Mouse (Mus musculus) kidney, postnatal 10 days (tissue): ENCODE measurements around the gene Trnp1.

Experiments
- DNase-seq: peaks from one replicate; pipeline ENCODE4 v3.0.0; 2021; ENCODE audit warnings: mixed read lengths

Gene Trnp1

DNA sequence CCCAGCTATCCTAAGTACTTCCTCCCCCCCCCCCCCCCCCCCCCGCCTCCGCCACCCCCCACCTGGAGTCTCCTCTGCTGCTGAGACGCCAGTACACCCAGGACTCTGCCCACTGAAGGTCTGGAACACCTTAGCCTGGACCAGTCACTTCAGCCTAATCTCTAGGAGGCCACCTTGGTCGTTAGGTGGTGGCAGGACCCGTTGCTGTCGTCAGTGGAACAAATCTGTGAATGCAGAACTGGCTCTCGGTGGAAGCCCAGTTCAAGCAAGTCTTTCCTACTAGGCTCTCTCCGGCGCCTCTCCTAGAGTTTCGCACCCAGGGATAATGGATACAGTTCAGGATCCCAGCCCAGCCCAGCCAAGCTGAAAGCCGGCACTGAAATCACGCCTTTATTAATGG lies 4.5 kb downstream of the Trnp1 start:
- peak; percentile 34 for DNase-seq

GRCm38 (mm10) chr4:133491800-133492199 lies 6.5 kb downstream of the Trnp1 start:
- no peak for DNase-seq

DNA sequence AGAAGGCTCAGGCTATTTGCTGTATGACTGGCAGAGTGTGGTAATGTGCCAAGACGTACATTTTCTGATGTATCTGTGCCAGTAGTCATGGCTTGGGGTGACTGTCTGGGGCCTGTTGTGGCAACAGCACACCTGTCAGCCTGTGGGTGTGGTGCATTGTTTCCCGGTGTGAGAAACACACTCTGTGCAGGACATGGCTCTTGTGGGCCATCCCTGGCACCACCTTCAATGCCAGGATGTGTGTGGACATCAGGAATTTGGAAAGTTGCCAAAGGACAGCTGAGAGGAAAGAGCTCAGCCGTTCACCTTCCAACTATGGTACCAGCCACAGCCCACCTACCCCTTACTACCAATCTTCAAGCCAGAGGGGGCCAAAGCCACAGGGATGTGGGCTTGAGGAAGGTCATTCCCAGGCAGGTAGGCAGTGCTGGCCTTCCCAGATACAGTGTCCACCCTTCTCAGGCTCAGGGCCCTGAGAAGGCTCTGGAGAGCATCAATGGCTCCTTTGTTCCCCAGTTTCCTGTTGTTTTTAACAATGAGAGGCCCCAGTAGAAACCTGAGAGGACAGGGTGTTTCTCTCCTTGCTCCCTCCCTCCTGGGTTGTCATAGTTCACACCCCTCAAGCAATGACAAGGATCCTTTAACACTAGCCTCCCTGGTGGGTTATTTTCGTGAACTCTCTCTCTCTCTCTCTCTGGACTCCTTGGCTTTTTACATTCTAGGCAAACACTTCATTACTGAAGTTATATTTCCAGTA lies 8.7 kb downstream of the Trnp1 start:
- no peak for DNase-seq

DNA sequence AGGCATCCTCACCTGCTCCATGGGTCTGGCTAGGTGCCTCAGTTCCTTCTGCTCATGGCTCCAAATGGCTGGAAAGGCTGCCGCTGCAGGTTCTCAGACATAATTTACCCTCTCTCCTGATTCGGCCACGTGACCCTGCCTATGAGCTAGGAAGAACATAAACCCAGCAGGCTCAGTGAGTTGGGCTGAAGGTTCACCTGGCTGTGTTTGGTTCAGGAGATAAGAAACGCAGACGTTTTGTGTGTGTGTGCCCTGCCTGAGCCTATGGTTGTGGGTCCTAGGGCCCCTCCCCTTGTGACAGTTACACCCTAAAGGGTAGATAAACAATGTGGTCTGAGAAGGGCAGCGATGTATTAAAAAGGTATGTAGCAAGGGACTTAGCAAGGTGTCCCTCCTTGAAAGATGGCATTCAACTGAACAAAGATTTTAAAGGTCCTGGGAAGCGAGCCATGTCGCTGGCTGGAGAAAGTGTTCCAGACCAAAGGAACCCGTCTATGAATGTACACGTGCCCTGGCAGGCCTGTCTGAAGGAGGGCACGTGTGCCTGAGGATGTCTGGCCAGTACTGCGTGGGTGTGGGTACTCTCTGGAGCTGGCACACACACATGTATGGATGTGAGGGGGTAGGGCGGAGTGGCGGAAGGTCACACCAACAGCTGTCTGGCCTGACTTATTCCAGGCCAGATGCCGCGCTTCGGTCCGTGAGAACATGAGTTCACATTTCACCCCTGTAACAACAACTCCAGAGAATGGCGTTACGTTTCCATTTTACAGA lies 9.5 kb downstream of the Trnp1 start:
- DNase-seq: no peak

- no peak for DNase-seq
Measured at GRCm38 (mm10) chr4:133486673-133487357, 11.5 kb downstream of the Trnp1 start.

DNA sequence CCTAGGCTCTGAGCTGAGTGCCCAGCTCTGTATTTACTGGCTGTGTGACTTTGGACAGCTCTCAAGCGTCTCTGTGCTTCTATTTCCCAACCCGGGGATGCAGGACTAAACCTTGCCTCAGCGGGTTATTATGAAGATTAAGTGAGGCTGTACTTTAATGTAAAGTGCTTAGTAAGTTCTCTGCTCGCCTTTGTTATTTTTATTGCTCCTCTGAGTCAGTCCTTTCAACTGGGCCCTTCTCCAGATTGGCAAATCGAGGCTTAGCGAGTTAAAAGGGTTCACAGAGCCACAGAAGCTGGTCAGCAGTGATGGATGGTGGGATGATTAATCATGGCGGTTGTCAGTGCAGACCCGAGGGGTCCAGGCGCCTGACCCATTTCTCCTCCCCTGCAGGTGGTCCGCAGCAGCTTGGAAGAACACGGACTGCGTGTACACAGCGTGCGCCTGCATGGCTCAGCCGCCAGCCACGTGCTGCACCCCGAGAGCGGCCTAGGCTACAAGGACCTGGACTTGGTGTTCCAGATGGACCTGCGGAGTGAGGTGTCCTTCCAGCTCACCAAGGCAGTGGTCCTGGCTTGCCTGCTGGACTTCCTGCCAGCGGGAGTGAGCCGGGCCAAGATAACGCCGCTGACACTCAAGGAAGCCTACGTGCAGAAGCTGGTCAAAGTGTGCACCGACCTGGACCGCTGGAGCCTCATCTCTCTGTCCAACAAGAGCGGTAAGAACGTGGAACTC lies 12.5 kb downstream of the Trnp1 start:
- DNase-seq: no peak

- DNase-seq: peak; percentile 81
Measured at GRCm38 (mm10) chr4:133484266-133485025, 13.9 kb downstream of the Trnp1 start.

DNA sequence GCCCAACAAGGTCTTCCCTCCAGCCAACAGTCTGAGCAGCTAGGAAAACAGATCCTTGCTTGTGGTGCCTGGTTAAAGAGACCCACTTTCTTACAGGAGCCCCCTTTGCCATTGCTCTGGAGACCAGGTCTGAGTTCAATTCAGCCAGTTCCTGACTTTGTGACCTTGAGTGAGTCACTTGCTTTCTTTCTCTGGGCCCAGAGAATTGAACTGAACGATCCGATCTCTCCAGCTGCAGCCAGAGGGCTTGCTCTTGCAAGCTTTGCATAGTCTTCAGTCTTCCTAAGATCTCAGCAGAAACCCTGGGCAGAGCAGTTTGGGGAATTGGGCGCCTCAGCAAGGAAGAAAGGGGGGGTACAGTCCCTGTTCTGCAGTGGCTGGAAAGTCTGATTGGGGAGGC lies 15.9 kb downstream of the Trnp1 start:
- no peak for DNase-seq

- no peak for DNase-seq
Measured at GRCm38 (mm10) chr4:133481488-133481887, 16.9 kb downstream of the Trnp1 start.

GRCm38 (mm10) chr4:133480754-133481153 lies 17.6 kb downstream of the Trnp1 start:
- no peak for DNase-seq

DNA sequence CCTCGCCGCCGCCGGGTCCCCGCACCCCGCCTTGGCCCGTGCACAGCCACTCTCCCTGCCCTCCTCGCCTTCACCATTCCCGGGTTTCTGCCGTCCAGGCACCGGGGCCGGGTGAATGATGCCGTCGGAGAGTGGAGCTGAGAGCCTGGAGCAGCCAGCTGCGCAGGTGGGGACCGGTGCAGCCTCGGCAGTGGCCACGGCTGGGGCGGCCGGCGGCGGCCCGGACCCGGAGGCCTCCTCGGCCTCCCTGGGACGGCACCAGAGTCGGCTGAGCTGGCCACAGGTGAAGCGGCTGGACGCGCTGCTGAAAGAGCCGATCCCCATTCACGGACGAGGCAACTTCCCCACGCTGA lies 18.2 kb downstream of the Trnp1 start:
- no peak for DNase-seq

GRCm38 (mm10) chr4:133479458-133480184 lies 18.7 kb downstream of the Trnp1 start, which contains the start of gene Tent5b:
Tent5b (plus strand) TSS chr4:133480132.
- DNase-seq: peak; percentile 100

GRCm38 (mm10) chr4:133473833-133474232 lies 24.5 kb downstream of the Trnp1 start:
- no peak for DNase-seq

DNA sequence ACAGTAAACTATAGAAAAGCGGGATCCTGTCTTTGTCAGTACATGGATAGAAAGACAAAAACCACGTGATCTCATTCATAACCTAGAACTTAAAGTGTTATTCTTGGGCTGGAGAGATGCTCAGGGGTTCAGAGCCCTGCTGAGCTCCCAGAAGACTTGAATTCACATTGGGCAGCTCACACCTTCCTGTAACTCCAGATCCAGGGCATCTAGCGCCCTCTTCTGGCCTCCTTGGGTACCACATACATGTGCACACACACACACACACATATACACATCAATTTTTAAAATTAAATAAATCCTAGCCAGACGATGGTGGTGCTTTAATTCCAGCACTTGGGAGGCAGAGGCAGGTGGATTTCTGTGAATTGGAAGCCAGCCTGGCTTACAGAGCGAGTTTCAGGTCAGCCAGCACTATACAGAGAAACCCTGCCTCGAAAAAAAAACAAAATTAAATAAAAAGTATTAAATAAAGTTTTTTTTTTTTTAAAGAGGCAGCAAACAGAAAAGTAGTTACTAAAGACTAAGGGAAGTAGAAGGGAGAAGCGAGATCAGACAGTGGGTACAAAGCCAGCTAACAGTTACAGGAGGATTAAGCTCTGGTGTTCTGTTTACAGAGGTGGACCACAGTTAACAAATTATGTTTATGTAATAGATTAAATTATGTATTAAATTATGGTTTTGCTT lies 27.1 kb downstream of the Trnp1 start:
- no peak for DNase-seq

DNA sequence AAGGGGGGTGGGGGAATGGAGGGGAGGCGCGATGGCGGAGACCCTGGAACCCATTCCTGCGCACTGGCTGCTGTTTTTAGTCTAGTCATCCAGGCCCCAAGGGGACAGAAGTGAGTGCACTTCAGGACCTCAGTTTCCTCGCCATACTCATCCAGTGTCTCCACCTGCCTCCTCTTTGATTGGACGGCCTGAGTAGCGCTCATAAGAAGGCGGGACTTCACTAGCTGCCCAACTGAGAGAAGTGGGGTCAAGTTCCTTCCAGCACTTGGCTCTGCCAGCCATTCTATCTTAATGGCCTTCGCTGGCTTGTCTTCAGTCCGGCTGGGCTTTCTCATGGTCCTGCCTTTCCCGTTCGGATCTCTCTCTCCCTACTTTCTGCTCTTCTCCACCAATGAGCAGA lies 29.2 kb downstream of the Trnp1 start:
- DNase-seq: no peak

DNA sequence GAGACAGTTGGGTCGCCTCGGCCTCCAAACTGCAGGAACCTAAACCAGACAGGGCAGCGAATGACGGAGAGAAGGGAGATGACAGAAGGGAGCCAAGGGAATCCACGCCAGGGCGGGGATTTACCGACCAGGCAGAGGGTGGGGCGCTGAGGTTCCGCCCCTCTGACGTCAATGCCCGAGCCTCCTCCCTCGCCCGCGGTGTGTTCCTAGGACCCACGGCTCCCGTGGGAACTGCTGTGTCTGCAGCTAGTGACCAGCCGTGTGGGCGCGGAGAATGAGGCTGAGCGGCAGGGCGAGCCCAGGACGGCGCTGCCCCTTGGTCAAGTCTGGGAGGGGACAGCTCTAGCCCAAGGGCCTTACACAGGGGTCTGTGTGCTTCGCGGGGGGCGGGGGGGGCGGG lies 30.3 kb downstream of the Trnp1 start:
- peak; percentile 90 for DNase-seq

GRCm38 (mm10) chr4:133463184-133463583 lies 35.2 kb downstream of the Trnp1 start:
- peak; percentile 46 for DNase-seq

GRCm38 (mm10) chr4:133461362-133461761 lies 37.0 kb downstream of the Trnp1 start:
- DNase-seq: no peak

DNA sequence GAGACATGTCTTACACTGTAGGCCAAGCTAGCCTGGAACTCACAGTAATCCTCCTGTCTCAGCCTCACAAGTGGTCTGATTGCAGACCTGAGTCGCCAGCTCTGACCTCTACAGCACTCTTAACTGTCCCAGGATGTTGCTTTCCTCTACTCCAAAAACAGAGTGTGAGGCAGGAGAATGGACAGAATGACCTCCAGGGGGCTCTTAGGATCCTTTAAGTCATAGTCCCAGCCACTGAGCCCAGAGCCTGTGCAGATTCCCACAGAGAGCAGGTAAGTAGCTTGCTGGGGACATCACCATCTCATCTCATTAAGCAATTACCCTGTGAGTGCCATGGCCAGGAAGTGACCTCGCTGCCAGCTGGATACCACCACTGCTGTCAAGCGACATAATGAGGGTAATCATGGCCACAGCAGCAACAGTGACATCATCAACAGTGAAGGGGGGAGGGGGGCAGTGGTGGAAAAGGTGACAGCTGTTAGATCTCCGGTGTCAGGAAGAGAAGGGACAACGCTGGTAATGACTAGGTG lies 37.5 kb downstream of the Trnp1 start:
- no peak for DNase-seq

DNA sequence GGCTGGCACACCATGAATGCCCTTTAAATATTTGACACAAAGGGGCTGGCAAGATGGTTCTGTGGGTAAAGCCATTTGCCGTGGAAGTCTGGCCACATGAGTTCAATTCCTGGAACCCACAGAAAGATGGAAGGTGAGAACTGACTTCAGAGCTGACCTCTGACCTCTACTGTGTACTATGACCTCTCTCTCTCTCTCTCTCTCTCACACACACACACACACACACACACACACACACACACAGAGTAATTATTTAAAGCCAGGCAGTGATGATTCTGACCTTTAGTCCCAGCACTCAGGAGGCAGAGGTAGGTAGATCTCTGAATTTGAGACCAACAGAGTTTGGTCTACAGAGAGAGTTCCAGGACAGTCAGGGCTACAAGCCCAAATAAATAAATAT lies 38.3 kb downstream of the Trnp1 start:
- DNase-seq: no peak

- no peak for DNase-seq
Measured at GRCm38 (mm10) chr4:133458044-133458443, 40.3 kb downstream of the Trnp1 start.
